Mouse (Mus musculus) kidney, adult 18-20 months (tissue): Measurements from ENCODE around the gene Ddx21.
A peak's percentile ranks its signal among the peaks of the same experiment; 100 is the strongest.
"Not testable (repeated sequence)": the region's sequence is repeated elsewhere in the genome, so short reads cannot be mapped to it uniquely, and the experiment has no call there.

Experiments used
- DNase-seq: peaks from one replicate; pipeline ENCODE4 v3.0.0; 2021

Ddx21 gene

DNA sequence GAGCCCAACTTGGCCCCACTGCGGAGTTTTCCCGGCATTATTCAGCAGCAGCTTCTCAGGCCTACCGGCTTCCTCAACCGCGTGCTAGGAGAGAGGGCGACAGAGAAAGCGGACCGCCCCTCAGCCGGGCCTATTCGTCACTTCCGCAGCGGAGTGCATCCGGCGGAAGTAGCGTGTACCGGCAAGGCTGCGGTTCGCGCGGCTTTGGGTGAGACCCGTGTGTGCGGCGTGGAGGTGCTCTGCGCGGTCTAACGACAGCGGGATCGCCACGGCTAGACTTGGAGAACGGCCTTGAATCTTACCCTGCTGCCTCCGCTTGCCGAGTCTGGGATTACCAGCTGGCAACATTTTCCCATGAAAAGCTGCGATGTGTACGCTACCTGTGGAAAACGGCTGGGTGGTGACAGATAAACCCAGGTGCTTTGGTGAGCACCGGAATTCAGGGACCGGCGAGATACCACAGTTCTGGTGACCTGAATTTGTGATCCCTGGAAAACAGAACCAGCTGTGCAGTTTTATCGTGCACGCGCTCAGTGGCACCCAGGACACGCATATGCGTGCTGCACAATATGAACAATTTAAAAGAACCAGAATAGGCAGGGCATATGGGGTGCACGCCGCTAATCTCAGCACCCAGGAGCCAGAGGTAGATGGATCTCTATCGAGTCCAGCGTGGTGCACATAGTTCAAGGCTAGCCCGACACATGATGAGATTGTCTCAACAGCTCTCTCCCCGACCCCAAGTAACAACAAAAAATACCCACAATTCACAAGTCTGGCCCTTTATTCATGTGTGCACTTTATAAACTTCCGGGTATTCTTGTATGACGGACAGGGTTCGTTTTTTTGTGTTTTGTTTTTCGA, at the start of gene Ddx21:
Gene Ddx21 (minus strand): TSS at position 105 of the 864 bp plus-strand sequence.
- DNase-seq = peak; percentile 90

DNA sequence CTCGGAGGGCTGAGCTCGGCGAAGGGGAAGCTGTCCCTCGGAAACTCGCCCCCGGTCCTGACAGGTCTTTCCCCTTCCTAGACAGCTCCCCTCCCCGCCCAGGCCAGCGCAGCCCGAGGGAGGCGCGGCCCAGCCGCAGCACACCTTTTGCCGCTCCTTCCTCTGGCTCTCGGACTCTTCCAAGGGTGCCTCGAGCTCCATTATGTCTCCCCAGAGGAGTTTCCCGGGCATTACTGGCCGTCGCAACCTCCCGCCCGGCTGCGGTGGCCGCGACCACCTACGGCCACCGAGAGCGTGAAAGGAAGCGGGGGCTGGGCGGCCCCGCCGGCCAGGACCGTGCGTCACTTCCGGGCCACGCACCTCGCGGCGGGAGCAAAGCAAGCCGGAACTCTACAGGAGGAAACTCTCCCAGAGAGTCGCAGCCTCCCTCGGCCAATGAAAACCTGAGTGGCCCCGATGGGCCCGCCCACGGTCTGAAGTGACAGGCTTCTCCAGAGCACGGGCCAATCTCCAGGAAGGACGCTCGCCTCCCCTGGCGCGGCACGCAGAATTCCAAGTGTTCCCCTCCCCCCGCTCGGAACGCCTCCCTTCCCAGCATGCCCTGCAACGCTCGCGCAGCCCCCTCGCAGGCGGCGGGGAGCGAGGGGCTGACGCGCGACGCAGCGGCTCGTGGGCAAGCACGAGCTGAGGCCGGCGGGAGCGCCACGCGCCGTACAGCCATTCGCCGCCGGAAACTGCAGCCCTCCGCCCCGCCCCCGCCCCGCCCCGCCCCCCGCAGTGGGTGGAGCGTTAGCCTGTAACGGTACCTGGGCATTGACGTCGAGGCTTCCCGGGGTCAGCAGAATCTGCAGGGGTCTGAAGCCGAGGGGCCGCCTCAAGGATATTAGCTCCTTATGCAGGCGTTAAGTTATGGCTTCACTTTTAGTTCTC, 49.1 kb upstream of the Ddx21 start, which contains the start of gene Ddx50:
Gene Ddx50 (minus strand): TSS at position 338 of the 930 bp plus-strand sequence.
- peak; percentile 98 for DNase-seq

DNA sequence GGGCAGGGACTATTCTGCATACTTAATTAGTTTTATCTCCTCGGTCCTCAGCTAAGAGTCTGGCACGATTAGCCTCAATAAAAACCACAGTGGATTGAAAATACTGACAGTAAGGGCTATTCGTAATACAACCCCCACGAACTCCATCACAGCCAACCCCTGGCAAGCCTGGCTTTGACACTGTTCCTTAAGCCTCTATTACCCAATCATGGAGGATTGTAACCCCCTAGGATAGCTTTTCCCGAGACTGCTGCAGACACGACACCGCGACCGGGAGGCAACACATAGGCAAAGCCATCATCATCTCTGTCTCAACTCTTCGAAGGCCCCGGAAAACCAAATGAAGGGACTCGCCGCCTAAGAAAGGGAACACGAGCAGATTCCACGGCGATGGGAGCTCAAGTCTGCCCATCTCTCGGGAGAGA, 48.3 kb upstream of the Ddx21 start:
- DNase-seq = no peak

DNA sequence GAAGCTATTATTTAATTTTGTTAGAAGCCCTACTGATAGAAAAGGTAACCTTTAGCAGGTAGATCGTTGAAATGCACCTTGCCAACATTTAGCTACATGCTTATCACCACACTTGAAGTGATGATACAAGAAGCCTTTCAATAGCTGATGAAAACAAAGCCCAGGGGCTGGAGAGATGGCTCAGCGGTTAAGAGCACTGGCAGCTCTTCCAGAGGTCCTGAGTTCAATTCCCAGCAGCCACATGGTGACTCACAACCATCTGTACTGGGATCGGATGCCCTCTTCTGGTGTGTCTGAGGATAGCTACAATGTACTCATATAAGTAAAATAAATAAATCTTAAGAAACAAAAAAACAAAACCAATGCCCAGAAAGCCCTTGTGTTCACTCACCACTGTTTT, 2.1 kb upstream of the Ddx21 start:
- no peak for DNase-seq

DNA sequence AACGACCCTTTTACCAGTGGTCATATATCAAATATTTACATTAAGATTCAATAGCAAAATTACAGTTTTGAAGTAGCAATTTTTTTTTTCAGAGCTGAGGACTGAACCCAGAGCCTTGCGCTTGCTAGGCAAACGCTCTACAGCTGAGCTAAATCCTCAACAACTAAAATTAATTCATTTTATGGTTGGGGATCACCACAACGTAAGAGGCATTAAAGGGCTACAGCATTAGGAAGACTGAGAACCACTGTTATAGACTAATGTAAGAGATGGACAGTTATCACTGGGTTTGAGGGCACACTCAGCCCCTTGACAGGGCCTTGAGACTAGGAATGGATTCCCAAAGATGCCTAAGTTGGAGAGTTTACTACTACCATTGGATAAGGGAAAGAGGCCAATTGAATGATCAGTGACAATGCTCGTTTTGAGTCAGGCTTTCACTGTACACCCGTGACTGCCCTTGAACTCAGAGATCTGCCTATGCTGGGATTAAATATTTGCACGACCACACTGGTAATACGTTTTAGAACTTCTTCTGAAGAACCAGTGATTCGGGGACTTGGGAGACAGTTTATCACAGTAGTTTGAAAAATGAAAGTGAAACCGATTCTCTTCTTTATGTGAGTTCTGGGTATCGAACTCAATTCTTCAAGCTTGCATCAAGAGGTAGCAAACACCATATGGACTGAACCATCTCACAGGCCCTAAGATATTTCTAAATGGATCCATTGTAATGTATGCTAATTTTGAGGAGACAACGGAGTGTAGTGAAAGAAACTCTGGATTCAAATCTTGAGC, 1.4 kb upstream of the Ddx21 start:
- no peak for DNase-seq

DNA sequence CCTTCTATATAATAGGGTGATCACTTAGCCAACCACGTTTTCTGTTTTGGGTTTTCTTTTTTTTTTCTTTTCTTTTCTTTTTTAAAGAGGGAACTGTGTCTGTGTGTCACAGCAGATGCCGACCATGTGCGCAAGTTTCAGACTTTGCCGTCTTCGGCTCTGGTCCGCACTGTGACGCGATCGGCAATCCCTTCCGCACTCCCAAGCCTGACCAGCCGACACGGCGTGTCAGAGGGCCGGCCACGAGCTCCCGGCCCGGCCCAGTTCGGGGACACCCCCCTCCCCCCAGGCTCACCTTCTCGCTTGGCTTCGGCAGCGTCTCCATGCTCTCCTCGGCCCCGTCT, 276 bp downstream of the Ddx21 start:
- DNase-seq = no peak

DNA sequence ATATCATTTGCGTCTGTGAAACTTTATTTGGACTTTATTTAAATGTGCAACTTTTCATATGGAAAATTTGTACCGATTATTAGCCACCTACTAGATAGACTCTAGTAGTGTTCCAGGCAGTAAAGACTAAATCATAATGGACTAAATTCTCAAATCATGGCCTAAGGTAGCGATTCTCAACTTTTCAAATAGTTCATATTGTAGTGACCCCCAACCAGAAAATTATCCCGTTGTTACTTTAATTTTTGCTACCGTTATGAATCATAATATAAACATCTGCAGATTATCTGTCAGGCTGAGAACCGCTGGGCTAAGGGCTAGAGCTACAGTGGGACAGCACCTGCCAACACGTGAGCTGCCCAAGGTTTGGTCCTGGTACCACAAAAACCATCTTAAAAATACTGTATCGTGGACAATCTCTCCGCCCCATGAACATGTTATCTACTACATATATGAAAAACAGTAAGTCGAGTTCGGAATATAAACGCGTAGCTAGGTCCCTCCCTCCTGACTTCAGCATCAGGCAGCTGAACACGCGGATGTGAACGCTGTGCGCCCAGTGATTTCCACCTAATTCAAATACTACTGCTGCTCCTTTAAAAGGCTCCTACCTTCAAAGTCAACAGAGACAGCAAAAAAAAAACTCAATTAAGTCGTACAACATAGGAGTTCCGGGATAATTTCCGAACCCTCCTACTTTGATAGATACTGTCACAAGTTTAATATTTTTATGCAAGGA, 859 bp downstream of the Ddx21 start:
- no peak for DNase-seq

DNA sequence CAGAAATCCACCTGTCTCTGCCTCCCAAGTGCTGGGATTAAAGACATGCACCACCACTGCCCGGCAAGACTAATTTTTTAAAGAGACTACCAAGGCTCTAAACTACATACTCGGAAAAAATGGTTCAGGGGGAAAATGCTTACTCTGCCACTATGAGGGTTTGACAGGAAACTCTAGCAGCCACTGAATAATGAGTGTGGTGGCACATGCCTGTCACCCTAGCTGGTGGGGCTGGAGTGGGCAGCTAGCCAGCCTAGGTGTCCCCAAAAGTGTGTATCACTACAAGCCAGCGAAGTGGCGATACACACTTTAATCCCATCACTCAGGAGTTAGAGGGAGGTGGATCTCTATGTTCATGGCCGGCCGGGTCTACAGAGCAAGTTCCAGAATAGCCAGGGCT, 2.0 kb downstream of the Ddx21 start:
- DNase-seq = no peak

DNA sequence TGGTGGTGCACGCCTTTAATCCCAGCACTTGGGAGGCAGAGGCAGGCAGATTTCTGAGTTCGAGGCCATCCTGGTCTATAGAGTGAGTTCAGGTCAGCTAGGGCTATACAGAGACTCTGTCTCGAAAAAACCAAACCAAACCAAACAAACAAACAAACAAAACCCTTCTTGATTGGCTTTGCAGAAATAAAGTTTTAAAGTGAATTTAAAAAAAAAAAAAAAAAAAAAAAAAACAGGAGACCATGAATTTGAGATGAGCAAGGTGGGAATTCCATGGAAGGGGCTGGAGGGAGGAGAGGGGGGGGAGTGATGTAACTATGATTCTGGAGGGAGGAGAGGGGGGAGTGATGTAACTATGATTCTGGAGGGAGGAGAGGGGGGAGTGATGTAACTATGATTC, 2.8 kb downstream of the Ddx21 start:
- not testable (repeated sequence) for DNase-seq

DNA sequence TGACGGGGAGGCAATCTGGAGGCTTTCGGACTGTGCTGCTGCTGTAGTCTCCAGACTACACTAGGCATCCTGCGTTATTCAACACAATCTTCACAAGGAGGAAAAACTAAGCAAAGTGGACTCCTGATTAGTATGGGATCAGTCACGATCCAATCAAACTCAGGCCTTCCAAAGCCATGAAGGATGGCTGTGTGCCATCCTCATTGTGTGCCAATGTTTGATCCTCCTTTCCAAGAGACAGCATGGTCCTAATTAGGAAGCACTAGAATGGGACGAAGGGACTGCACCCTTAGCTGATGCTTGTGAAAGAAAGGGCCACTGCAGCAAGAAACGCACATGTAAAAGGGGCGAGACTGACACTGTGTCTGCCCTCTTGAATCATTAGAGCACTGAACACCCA, 9.6 kb downstream of the Ddx21 start:
- no peak for DNase-seq

DNA sequence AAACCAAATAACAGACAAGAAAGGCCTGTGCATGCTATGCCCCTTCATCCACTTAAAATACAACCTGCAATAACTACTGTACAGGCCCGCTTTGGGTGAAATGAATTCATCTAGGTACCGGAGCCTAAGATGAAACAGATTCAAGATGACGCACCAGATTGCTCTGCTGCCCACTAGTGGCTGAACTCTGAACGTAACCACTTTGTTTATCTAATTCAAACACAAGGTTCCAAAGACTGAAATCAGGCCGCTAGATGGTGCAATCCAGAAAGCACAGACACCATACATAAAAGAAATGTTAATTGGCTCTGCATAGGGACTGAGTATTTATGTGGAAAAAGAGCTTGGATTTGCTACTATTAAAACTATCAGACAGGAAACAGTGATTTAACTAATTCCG, 11.9 kb downstream of the Ddx21 start:
- peak; percentile 87 for DNase-seq

DNA sequence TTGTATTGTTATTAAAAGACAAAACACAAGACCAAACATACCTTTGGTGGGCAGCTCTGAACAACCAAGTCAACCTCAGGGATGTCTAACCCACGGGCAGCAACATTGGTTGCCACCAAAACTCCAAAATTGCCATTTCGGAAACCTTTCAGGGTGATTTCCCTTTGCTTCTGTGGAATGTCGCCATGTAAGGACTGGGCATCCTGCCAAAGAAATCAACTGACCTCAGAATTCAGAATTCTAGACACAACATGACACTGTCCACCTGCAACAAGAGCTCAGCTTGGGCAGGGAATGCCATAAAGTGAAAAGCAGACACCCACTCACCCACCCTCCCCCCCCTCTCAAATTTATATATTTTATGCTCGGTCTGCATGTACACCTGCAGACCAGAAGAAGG, 13.5 kb downstream of the Ddx21 start:
- peak; percentile 37 for DNase-seq

DNA sequence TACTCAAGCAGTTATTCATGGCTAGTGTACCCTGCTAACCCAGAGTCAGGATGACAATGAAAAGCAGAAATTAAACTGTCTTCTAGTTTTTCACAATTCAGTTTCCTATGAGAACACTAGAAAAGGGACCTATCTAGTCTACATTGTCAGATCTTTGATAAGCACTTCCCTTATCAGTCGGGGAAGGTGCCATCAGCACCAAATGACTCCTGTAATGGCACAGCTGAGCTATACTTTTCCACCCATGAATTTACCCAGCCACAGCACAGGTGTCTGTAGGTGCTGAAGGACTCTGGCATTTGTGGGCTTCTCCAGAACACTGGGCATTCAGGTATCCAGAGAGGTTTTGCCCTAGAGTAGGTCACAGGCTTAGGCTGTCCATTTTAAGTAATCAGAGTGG, 18.8 kb downstream of the Ddx21 start:
- no peak for DNase-seq

DNA sequence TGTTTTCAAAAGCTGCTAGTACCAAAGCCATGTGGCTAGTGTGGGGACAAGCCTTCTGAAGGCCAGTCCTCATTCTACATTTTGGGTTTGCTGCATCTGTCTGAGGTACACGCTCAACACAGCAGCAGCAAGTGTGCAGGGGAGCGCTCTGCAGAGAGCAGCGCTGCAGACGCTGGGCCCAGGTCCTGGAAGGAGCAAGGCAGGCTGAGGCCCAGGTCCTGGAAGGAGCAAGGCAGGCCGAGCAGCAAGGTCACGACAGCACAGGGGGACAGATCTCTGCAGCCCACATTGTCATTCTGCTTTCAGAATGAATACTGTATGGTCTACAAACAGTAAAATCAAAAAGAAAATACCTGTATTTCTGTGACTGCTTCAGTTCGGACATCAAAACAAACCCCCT, 19.4 kb downstream of the Ddx21 start:
- DNase-seq = no peak

DNA sequence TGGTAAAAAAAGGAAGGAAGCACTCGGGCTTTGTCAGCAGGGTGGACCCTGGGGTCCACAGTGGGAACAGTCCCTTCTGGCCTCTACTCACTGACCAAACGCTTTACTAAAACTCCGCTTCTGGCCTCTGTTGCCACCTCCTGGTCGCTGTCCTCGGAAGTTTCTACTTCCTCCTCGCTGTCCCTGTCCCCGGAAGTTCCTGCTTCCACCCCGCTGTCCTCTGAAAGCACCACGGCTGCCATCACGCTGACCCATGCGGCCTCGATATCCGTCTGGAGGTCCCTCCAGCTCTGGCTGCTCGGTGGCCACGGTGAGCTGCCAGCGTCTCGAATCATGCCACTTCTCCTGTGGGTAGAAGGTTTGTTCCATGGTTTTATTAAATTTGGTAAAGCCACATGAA, 19.8 kb downstream of the Ddx21 start:
- no peak for DNase-seq

DNA sequence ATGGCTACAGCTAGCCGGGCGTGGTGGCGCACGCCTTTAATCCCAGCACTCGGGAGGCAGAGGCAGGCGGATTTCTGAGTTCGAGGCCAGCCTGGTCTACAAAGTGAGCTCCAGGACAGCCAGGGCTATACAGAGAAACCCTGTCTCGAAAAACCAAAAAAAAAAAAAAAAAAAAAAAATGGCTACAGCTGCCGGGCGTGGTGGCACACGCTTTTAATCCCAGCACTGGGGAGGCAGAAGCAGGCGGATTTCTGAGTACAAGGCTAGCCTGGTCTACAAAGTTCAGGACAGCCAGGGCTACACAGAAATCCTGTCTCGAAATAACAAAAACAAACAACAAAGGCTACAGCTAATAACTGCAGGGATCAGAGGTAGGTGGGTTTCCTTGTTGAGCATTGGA, 23.0 kb downstream of the Ddx21 start:
- DNase-seq = not testable (repeated sequence)

DNA sequence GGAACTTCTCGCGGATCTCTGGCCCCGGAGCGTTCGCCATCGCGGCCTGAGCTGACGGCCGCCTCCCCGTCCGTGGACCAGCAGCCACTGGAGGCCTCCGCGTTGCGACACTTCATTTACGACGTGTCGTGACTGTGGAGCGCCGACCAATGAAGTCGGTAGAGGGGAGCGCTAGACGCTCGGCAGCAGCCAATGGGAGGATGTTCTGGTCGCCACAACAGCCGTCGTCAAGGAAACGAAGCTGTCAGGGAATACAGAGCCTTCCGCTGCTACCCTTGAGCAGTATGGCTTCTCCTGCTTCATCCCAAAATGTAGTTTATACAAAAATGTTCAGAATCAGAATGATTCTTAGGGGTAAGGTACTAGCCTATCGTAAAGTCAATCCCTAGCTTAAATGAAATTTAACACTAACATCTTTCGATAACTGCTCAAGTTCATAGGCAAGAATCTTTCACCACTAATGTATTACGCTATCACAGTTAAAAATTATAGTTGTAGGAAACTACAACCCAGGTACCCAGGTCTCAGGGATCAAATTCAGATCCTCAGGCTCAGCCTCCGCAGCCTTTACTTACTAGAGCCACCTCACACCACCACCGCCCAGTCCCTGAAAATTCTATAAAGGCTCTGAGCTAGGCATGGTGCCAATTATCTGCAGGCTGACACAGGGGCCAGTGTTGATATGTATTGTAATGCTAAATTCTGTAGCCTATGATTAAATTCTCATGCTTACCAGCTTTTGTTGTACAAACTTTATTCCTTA, 23.6 kb downstream of the Ddx21 start, which contains the start of gene Kif1bp:
Gene Kif1bp (minus strand): TSS at position 120 of the 763 bp plus-strand sequence.
- DNase-seq = peak; percentile 96

DNA sequence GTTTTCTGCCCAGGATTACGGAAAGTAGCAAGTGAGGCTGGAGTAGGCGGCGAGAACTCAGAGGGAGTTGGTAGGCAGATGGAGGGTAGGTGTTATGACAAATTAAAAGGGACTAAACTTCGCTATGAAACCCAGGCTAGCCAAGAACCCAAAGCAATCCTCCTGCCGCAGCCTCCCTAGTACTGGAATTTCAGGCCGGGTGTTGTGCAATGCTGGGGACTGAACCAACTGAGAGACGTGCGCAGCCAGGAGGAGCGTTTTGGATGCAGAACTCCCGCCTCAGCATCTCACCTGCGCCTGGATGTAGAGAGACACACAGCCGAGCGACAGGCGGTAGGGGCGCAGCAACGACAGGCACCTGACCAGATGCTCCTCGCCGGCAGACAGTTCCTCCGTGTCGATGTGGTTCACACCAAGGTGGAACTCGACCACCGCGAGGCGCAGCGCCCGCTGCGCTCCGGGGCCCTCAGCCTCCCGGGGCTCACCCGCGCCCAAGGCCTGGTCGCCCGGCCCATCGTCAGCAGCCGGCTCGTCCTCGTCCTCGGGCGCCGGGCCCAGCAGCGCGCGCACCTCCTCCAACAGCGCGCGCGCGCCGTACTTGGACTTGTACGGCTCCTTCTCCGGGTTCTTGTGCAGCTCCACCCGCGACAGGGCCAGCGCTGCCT, 24.3 kb downstream of the Ddx21 start:
- DNase-seq = no peak

DNA sequence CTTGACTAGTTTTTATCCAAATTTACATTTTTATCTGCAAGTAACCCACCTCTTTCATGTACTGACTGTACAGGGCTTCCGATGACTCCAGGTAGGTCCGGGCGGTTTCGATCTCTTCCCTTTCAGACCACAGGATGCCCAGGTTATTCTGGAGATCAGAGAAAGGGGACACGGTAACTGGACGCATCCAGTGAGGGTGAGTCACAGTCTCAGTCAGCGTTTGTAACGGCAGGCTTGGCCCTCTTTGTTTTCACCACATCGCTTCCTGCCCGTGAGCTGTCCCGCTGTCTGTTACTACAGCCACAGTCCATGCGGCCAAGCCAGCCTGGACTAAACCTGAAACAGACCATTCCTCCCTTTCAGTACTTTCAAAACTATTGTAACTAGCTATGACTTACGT, 27.1 kb downstream of the Ddx21 start:
- no peak for DNase-seq

DNA sequence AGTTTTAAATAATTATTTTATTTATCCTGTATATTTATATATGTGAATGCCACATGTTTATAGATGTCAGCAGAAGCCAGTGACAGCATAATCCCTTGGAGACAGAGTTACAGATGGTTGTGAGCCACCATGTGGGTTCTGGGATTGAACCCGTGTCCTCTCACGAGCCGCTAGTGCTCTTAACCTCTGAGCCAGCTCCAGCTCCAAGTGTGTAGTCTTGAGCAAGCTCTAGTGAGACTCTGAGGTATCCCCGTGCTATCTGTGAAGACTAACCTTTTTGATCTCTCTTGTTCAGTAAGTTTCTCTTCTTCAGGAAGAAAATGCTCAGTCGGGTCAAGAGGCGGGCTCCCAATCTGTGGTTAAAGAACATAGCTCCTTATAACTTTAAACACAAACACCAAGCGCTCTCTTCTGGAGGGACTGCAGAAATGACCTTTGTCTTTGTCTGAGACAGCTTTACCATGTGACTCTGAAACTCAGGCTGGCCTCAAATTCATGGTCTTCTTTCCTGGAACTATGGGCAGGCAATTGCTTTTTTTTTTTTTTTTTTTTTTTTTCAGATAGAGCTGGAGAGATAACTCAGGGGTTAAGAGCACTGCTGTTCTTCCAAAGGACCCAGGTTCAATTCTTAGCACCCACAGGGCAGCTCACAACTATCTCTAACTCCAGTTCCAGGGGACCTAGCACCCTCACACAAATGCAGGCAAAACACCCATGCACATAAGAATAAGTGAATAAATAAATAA, 31.8 kb downstream of the Ddx21 start:
- DNase-seq = no peak
